Mouse (Mus musculus) liver, embryonic 14.5 days (tissue): ENCODE results near the gene Thap3. TPM values are rescaled to one million over a fixed set of nuclear protein-coding genes. Genes with fewer than 3 reads are reported as not detected.

ENCODE experiments used
- ATAC-seq: fragments of 200-750 bp; cut with Nextera tagmentation; 2 replicates; pipeline ENCODE4 v1.8.0; 2017; ENCODE audit warnings: moderate number of reproducible peaks, mild to moderate bottlenecking, moderate library complexity; ENCODE audit not compliant: insufficient read depth
- DNase-seq, 3 experiments: peaks; one replicate each; pipeline ENCODE4 v3.0.0-alpha.2; 2012 to 2013; ENCODE audit warnings: low read depth in 3 of 3, low spot score in 3 of 3
- H3K27ac ChIP-seq: fragments of 300-500 bp; sonication (generic); 2 replicates; pipeline ENCODE4 v1.5.1; 2014; ENCODE audit warnings: moderate library complexity, mild to moderate bottlenecking, control low read depth, inconsistent platforms
- H3K27me3 ChIP-seq: fragments of 300-500 bp; sonication (generic); 2 replicates; pipeline ENCODE4 v1.6.1; 2014; ENCODE audit warnings: mild to moderate bottlenecking, low read length, moderate library complexity; ENCODE audit not compliant: control insufficient read depth, insufficient read depth
- H3K36me3 ChIP-seq: fragments of 300-500 bp; sonication (generic); replicated peaks from 2 replicates; pipeline ENCODE4 v1.6.1; 2014; ENCODE audit warnings: low read depth; ENCODE audit not compliant: control insufficient read depth, insufficient read depth
- H3K4me1 ChIP-seq, 2 experiments: fragments of 200-500 bp in 1 of 2; fragments of 300-500 bp in 1 of 2; sonication (generic) in 1 of 2; replicated peaks; 2 replicates each; pipeline ENCODE4 v1.6.1; 2012 to 2014; ENCODE audit warnings: antibody characterized with exemption in 1 of 2, inconsistent platforms in 1 of 2, low read length in 1 of 2; ENCODE audit not compliant: control insufficient read depth in 2 of 2, insufficient read depth in 2 of 2
- H3K4me2 ChIP-seq: fragments of 300-500 bp; sonication (generic); 2 replicates; pipeline ENCODE4 v1.6.1; 2014; ENCODE audit warnings: low read depth, mild to moderate bottlenecking, control low read depth, moderate library complexity
- H3K4me3 ChIP-seq, 2 experiments: fragments of 200-500 bp in 1 of 2; fragments of 300-500 bp in 1 of 2; sonication (generic) in 1 of 2; 2 replicates each; pipeline ENCODE4 v1.5.1; 2012 to 2014; ENCODE audit warnings: low read depth in 2 of 2, low read length in 2 of 2, mild to moderate bottlenecking in 2 of 2, control low read depth in 1 of 2, inconsistent platforms in 1 of 2, moderate library complexity in 1 of 2; ENCODE audit not compliant: insufficient read depth in 1 of 2
- H3K9ac ChIP-seq: fragments of 300-500 bp; sonication (generic); replicated peaks from 2 replicates; pipeline ENCODE4 v1.6.1; 2014; ENCODE audit warnings: mild to moderate bottlenecking, control low read depth, moderate library complexity
- H3K9me3 ChIP-seq: fragments of 300-500 bp; sonication (generic); 2 replicates; pipeline ENCODE4 v1.6.1; 2016; ENCODE audit warnings: low read length, mixed read lengths; ENCODE audit not compliant: control insufficient read depth
- CTCF ChIP-seq: IDR thresholded peaks from 2 replicates; pipeline ENCODE4 v1.5.1; 2016; ENCODE audit warnings: antibody characterized with exemption, low read depth, control low read depth
- EP300 ChIP-seq: IDR thresholded peaks from 2 replicates; pipeline ENCODE4 v1.6.1; 2016; ENCODE audit warnings: antibody characterized with exemption, low read depth
- WGBS: fragments of 180-500 bp; shearing (Covaris S2); extraction: QIAGEN DNeasy Blood & Tissue Kit; methylation state at CpG from one replicate; pipeline ENCODE4 v1.1.7; 2014; ENCODE audit not compliant: insufficient replicate concordance; 5-methylcytosine and 5-hydroxymethylcytosine counted together
- polyA plus RNA-seq, 2 experiments: library from polyadenylated mRNA; depleted of rRNA in 1 of 2; stranded (reverse) in 1 of 2; unstranded in 1 of 2; fragments of >200 nt; fragmentation: Nextera tagmentation in 1 of 2; extraction: Ambion mirVana in 1 of 2; gene quantifications; 2 replicates each; pipeline versions ENCODE4 v1.2.1 to v1.2.3; 2012 to 2014

The Thap3 gene
- polyA plus RNA-seq, 2 experiments, result 4.5 to 5.0 TPM

- Histone ChIP-seq H3K27ac (peak overlapping the region; percentile 85), H3K27me3 (peaks cover 15% of the 10 kb centered on the region), H3K9me3 (no peaks in the 10 kb centered on the region), H3K4me1 (peaks cover 27 to 28% of the 10 kb centered on the region in 2 experiments), H3K9ac (peak overlapping the region; percentile 61), H3K36me3 (peaks cover 3% of the 10 kb centered on the region; the same call in 1 of the 2 replicates), H3K4me3 (peak overlapping the region; percentile 59 to 92), H3K4me2 (peak overlapping the region; percentile 100)
- no peak for TF ChIP-seq EP300
- TF ChIP-seq CTCF, result no peak
- DNase-seq (no peak), ATAC-seq (peak; percentile 59)
- under 1% methylated on average over 113 of the region's 115 CpGs for WGBS
Observed at GRCm38 (mm10) chr4:152009076-152010051, 20.6 kb upstream of the Thap3 start.

DNA sequence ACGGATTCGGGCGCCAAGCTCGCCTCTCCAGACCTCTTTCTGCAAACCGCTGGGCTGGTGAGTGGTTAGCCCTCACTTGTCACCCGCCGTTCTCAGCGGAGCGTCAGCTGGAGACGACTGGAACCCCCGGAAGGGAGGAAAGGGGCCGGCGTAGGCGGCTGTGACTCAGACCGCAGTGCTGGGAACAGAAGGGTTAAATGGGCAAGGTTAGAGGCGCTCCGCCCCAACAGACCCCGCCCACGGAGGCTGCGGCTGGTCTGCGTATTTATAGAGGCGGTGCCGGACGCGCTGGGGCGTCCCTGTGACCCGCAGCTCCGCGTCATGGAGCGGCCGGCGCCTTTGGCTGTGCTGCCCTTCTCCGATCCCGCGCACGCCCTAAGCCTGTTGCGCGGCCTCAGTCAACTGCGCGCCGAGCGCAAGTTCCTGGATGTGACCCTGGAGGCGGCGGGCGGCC, 19.9 kb upstream of the Thap3 start, which contains the start of gene Klhl21:
TSS of gene Klhl21 (plus strand) at position 182 of the 454 bp plus-strand sequence.
- Histone ChIP-seq H3K36me3 (no peaks in the 10 kb centered on the region; the same call in 1 of the 2 replicates), H3K4me2 (peak within 1 kb of the TSS; percentile 100), H3K27ac (peak within 1 kb of the TSS; percentile 53), H3K4me1 (peaks cover 27 to 28% of the 10 kb centered on the region in 2 experiments), H3K27me3 (peaks cover 15% of the 10 kb centered on the region), H3K4me3 (peak within 1 kb of the TSS; percentile 59 to 92), H3K9me3 (no peaks in the 10 kb centered on the region), H3K9ac (peak within 1 kb of the TSS; percentile 61)
- ATAC-seq (peak; percentile 83), DNase-seq (peak; percentile 83 to 88 (median 84))
- under 1% methylated on average over 44 of the region's 45 CpGs for WGBS
- no peak for TF ChIP-seq EP300
- TF ChIP-seq CTCF, result no peak

DNA sequence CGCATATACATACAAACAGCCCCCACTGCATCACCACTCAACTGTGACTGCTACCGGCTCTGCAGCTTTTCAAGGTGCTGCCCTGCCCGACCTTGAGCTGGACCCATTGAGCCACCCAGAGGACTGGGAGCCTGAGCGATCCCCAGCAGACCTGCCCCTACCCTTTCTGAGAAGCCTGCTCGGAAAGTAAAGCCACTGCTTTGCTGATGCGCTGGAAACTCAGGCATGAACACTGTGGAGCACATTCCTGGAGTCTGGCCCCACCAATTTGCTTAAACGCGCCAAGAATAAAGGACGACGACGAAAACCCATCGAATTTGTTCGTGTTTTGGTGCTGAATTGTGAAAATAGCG, 19.3 kb upstream of the Thap3 start:
- peak overlapping the region; percentile 61 for H3K9ac ChIP-seq
- peak overlapping the region; percentile 58 to 92 for H3K4me3 ChIP-seq
- H3K4me1 ChIP-seq, result peaks cover 27 to 28% of the 10 kb centered on the region in 2 experiments
- no peak overlapping the region for H3K27ac ChIP-seq
- no peaks in the 10 kb centered on the region for H3K9me3 ChIP-seq
- peak overlapping the region; percentile 100 for H3K4me2 ChIP-seq
- no peak for DNase-seq
- peaks cover 15% of the 10 kb centered on the region for H3K27me3 ChIP-seq
- WGBS, result 2% methylated on average over 14 of the region's 14 CpGs
- TF ChIP-seq CTCF (no peak), EP300 (no peak)
- no peaks in the 10 kb centered on the region; the same call in 1 of the 2 replicates for H3K36me3 ChIP-seq
- no peak for ATAC-seq

DNA sequence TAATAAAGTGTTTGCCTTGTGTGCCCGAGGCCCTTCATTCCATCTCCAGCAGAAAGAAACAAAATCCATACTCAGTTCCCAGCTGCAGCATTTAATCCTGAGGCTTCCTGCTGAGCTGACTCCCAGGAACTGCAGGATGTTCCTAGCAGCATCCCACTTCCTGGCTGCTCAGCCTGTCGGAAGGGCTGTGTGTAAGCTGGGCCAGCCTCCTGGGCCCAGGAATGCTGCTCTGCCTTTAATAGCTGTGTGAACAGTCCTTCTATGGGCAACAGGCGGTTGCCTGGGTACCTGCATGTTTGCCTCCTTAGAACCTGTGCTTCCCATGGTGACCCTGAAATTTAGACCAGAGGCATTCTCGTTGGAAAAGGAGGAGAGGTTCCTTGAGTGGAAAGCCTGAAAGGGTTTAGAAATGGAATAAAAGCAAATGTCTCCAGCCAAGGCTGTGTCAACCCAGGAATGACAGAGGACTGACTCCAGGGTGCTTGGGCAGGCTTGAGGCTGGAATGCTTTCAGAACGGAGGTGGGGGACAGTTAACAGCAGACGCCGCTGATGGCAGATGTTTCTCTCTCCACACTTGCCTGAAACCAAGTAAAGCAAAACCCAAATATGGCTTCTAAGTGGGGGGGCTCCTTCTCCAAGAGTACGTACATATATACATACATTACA, 18.8 kb upstream of the Thap3 start:
- 30% methylated on average over 8 of the region's 8 CpGs for WGBS
- no peak for TF ChIP-seq EP300
- TF ChIP-seq CTCF, result no peak
- no peak for DNase-seq
- Histone ChIP-seq H3K4me3 (peak overlapping the region in 1 of 2 experiments; percentile 92; a peak in 2 of 4 replicates), H3K27me3 (peaks cover 15% of the 10 kb centered on the region), H3K27ac (no peak overlapping the region), H3K4me1 (peaks cover 27 to 28% of the 10 kb centered on the region in 2 experiments), H3K36me3 (no peaks in the 10 kb centered on the region; the same call in 1 of the 2 replicates), H3K9ac (peak overlapping the region; percentile 61), H3K4me2 (peak overlapping the region; percentile 100), H3K9me3 (no peaks in the 10 kb centered on the region)
- no peak for ATAC-seq

DNA sequence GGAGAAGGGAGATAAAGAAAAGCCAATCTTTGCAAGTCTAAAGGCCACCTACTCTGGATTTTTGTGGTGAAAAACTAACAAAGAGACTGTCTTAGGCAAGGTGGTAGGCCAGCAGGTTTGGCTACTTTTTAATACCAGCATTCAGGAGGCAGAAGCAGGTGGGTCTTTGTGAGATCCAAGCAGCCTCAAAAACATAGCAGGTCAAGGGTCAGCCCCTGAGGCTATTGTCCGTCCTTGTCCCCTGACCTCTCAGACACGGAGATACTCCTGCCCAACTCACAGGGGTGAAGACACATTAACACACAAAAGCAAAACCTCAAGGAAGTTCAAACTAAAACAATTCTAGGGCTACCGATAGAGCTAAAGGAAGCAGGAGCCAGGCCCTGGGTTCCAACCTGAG, 18.0 kb upstream of the Thap3 start:
- Histone ChIP-seq H3K9ac (no peak overlapping the region), H3K4me2 (no peak overlapping the region), H3K27ac (no peak overlapping the region), H3K4me3 (no peak overlapping the region), H3K36me3 (no peaks in the 10 kb centered on the region; the same call in 1 of the 2 replicates), H3K27me3 (peaks cover 15% of the 10 kb centered on the region), H3K9me3 (no peaks in the 10 kb centered on the region), H3K4me1 (peaks cover 27 to 28% of the 10 kb centered on the region in 2 experiments)
- DNase-seq (no peak), ATAC-seq (no peak)
- TF ChIP-seq CTCF, result no peak
- no peak for TF ChIP-seq EP300
- 51% methylated on average over 3 of the region's 3 CpGs for WGBS
